Comparison of ENCODE assay signal across 21 mouse cellular contexts in the genomic region with DNA sequence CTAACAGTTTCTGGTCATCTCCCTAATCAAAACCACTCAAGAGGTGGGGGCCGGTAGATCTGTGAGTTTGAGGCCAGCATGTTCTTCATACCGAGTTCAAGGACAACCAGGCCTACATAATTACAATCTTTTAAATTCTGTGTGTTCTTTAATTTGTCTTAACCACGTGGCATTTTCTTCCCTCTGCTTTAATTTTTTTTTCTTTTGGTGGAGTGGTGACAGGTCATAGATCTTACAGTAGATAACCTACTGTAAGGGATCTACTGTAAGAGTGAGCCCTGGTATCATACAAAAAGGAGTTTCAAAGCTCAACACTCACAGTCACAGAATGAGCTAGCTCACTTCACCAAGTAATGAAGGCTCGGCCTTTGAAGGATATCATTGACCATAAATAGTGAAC. TPM values are rescaled to one million over a fixed set of nuclear protein-coding genes. Genes with fewer than 3 reads are reported as not detected.
DNase-seq lines count a peak whose midpoint lies in the region; ATAC-seq and TF ChIP-seq lines count a peak whose summit lies in the region.
"Had no signal": no experiment of that assay in that cellular context is flagged by ENCODE, and none has a peak within 500 bp of the region (broad histone marks: within the 10 kb centered on the region; RNA-seq: fewer than 3 reads in every experiment).

No protein-coding gene starts in this region.

- no peaks in the 10 kb centered on the region for H3K36me3 ChIP-seq in heart, postnatal 0 days (replicated peaks; ENCODE audit: control insufficient read depth, insufficient read depth, low read length)
- H3K36me3 ChIP-seq in CH12.LX (replicated peaks in 1 of 2; ENCODE audit: control insufficient read depth in 1 of 2, insufficient read depth in 1 of 2, low read length in 1 of 2) = peaks cover 0 to 10% of the 10 kb centered on the region in 2 experiments
- peaks cover 6% of the 10 kb centered on the region; the same call in 1 of the 2 replicates for H3K36me3 ChIP-seq in liver, postnatal 0 days (replicated peaks; ENCODE audit: insufficient read depth, low read length)
- H3K36me3 ChIP-seq in embryonic facial prominence, embryonic 10.5 days (replicated peaks) = no peaks in the 10 kb centered on the region
- H3K36me3 ChIP-seq: forebrain, embryonic 10.5 days; limb, embryonic 10.5 days; limb, embryonic 15.5 days; lung, embryonic 15.5 days; neural tube, embryonic 12.5 days had no signal

- dilution Hi-C loops in CH12.LX (cut with MboI; ENCODE audit: extremely low pct_ligation_motif_present, extremely low pct_unique_long_range_greater_than_20kb, low sequenced_read_pairs) = no loop called here

- H3K9ac ChIP-seq in heart, postnatal 0 days (replicated peaks; ENCODE audit: low read depth, low read length) = no peak overlapping the region
- no peak overlapping the region for H3K9ac ChIP-seq in CH12.LX (ENCODE audit: insufficient read depth, low read depth)
- H3K9ac ChIP-seq in liver, postnatal 0 days (replicated peaks) = no peak overlapping the region
- H3K9ac ChIP-seq: limb, embryonic 15.5 days; lung, embryonic 15.5 days; neural tube, embryonic 12.5 days had no signal

- no peak for TF ChIP-seq POLR2A in CH12.LX (IDR thresholded peaks at IDR 0.05; ENCODE audit: low read depth, low read length)

- TF ChIP-seq EP300 in heart, postnatal 0 days (IDR thresholded peaks at IDR 0.05; ENCODE audit: low read depth) = no peak
- no peak for TF ChIP-seq EP300 in CH12.LX (IDR thresholded peaks at IDR 0.05; ENCODE audit: low read length)
- no peak for TF ChIP-seq EP300 in liver, postnatal 0 days (IDR thresholded peaks at IDR 0.05; ENCODE audit: low read depth)

- DNase-seq in heart, postnatal 0 days (ENCODE audit: low spot score) = no peak
- no peak for DNase-seq in heart, postnatal 14 days
- no peak for DNase-seq in CH12.LX (ENCODE audit: extremely low read depth)
- no peak for DNase-seq in liver, postnatal 0 days
- DNase-seq in right cerebral cortex, postnatal 4 days = no peak
- no peak for DNase-seq in embryonic facial prominence, embryonic 10.5 days (ENCODE audit: low spot score)
- DNase-seq: adrenal gland, postnatal 36 days; cerebellum, adult 2 months; cerebellum, postnatal 25 days; kidney, adult 9 months; kidney, postnatal 10 days; layer of hippocampus, postnatal 36 days had no signal

- H3K27me3 ChIP-seq in heart, postnatal 0 days (ENCODE audit: control insufficient read depth, insufficient read depth, low read length) = no peaks in the 10 kb centered on the region
- H3K27me3 ChIP-seq in CH12.LX (replicated peaks) = no peaks in the 10 kb centered on the region
- no peaks in the 10 kb centered on the region for H3K27me3 ChIP-seq in liver, postnatal 0 days (ENCODE audit: insufficient read depth, low read length)
- no peaks in the 10 kb centered on the region for H3K27me3 ChIP-seq in embryonic facial prominence, embryonic 10.5 days (replicated peaks; ENCODE audit: low read depth, poor library complexity, severe bottlenecking)
- H3K27me3 ChIP-seq: limb, embryonic 15.5 days; lung, embryonic 15.5 days; neural tube, embryonic 12.5 days had no signal

- 45% methylated on average over 4 of the region's 4 CpGs for WGBS in heart, postnatal 0 days
- 54% methylated on average over 4 of the region's 4 CpGs for WGBS in liver, postnatal 0 days (ENCODE audit: insufficient replicate concordance)
- WGBS in embryonic facial prominence, embryonic 10.5 days = 85% methylated on average over 4 of the region's 4 CpGs

- ATAC-seq in heart, postnatal 0 days (ENCODE audit: insufficient read depth, low read depth) = no peak
- ATAC-seq in liver, postnatal 0 days = no peak
- ATAC-seq: forebrain, embryonic 16.5 days; midbrain, embryonic 16.5 days had no signal

- H3K79me2 ChIP-seq in CH12.LX (replicated peaks; ENCODE audit: control insufficient read depth, extremely low read depth, insufficient read depth, poor library complexity, severe bottlenecking) = peaks cover 71% of the 10 kb centered on the region

- in situ Hi-C loops in CH12.LX (cut with MboI; ENCODE audit: low pct_ligation_motif_present, low pct_unique_long_range_greater_than_20kb, low sequenced_read_pairs) = no loop called here

- TF ChIP-seq RAD21 in CH12.LX (IDR thresholded peaks at IDR 0.05; ENCODE audit: low read depth, low read length) = no peak

- TF ChIP-seq CTCF in heart, postnatal 0 days (IDR thresholded peaks at IDR 0.05; ENCODE audit: low read depth) = no peak
- no peak for TF ChIP-seq CTCF in CH12.LX (conservative IDR thresholded peaks at IDR 0.05 in 1 of 2, IDR thresholded peaks at IDR 0.05 in 1 of 2; ENCODE audit: low read depth in 2 of 2, low read length in 2 of 2)
- no peak for TF ChIP-seq CTCF in liver, postnatal 0 days (IDR thresholded peaks at IDR 0.05; ENCODE audit: low read depth)

- H3K4me1 ChIP-seq in heart, postnatal 0 days (ENCODE audit: control insufficient read depth, insufficient read depth) = peaks cover 14% of the 10 kb centered on the region
- H3K4me1 ChIP-seq in CH12.LX (ENCODE audit: control insufficient read depth in 1 of 2, insufficient read depth in 2 of 2) = peaks cover 5 to 66% of the 10 kb centered on the region in 2 experiments; a peak in 3 of 4 replicates
- peaks cover 2% of the 10 kb centered on the region; the same call in 1 of the 2 replicates for H3K4me1 ChIP-seq in brown adipose tissue, adult 24 weeks (ENCODE audit: control insufficient read depth, insufficient read depth, insufficient read length, low read length)
- H3K4me1 ChIP-seq in liver, postnatal 0 days (ENCODE audit: insufficient read depth) = peaks cover 58% of the 10 kb centered on the region
- H3K4me1 ChIP-seq in embryonic facial prominence, embryonic 10.5 days = peaks cover 21% of the 10 kb centered on the region

- no peaks in the 10 kb centered on the region for H3K9me3 ChIP-seq in heart, postnatal 0 days (replicated peaks; ENCODE audit: control insufficient read depth, low read length)
- H3K9me3 ChIP-seq in CH12.LX (replicated peaks; ENCODE audit: low read length) = no peaks in the 10 kb centered on the region
- H3K9me3 ChIP-seq in liver, postnatal 0 days (ENCODE audit: low read length) = no peaks in the 10 kb centered on the region
- no peaks in the 10 kb centered on the region for H3K9me3 ChIP-seq in embryonic facial prominence, embryonic 10.5 days
- H3K9me3 ChIP-seq: forebrain, embryonic 10.5 days; limb, embryonic 10.5 days; limb, embryonic 15.5 days; lung, embryonic 15.5 days; neural tube, embryonic 12.5 days had no signal

- 0 out of 2 replicates have a peak overlapping the region, but pooled peaks have one; percentile 38 for H3K4me2 ChIP-seq in heart, postnatal 0 days (ENCODE audit: low read depth, low read length)
- H3K4me2 ChIP-seq in CH12.LX (ENCODE audit: insufficient read depth, low read depth, poor library complexity, severe bottlenecking) = 0 out of 2 replicates have a peak overlapping the region, but pooled peaks have one; percentile 37
- peak overlapping the region; percentile 92 for H3K4me2 ChIP-seq in liver, postnatal 0 days (ENCODE audit: low read depth, low read length)
- H3K4me2 ChIP-seq: limb, embryonic 15.5 days; lung, embryonic 15.5 days; midbrain, embryonic 11.5 days; neural tube, embryonic 12.5 days had no signal

- no peak overlapping the region for H3K4me3 ChIP-seq in heart, postnatal 0 days (ENCODE audit: low read depth, low read length)
- no peak overlapping the region for H3K4me3 ChIP-seq in CH12.LX (replicated peaks in 1 of 3; ENCODE audit: low read depth in 2 of 3, low read length in 2 of 3, poor library complexity in 1 of 3)
- H3K4me3 ChIP-seq in brown adipose tissue, adult 24 weeks (ENCODE audit: insufficient read depth, low read depth, low read length) = peak overlapping the region; percentile 14; the same call in 1 of the 2 replicates
- no peak overlapping the region for H3K4me3 ChIP-seq in liver, postnatal 0 days (ENCODE audit: low read depth, low read length)
- H3K4me3 ChIP-seq in embryonic facial prominence, embryonic 10.5 days = no peak overlapping the region
- H3K4me3 ChIP-seq: forebrain, embryonic 10.5 days; limb, embryonic 10.5 days; limb, embryonic 15.5 days; lung, embryonic 15.5 days; neural tube, embryonic 12.5 days had no signal

- H3K27ac ChIP-seq in heart, postnatal 0 days (ENCODE audit: low read depth) = no peak overlapping the region
- H3K27ac ChIP-seq in CH12.LX (ENCODE audit: insufficient read depth, low read depth) = 0 out of 2 replicates have a peak overlapping the region, but pooled peaks have one; percentile 27
- H3K27ac ChIP-seq in brown adipose tissue, adult 24 weeks (replicated peaks; ENCODE audit: low read depth, low read length) = peak overlapping the region; percentile 13; the same call in 1 of the 2 replicates
- H3K27ac ChIP-seq in liver, postnatal 0 days (ENCODE audit: low read depth) = peak overlapping the region; percentile 46; the same call in 1 of the 2 replicates
- no peak overlapping the region for H3K27ac ChIP-seq in embryonic facial prominence, embryonic 10.5 days (replicated peaks)
- H3K27ac ChIP-seq: forebrain, embryonic 10.5 days; limb, embryonic 10.5 days; limb, embryonic 15.5 days; lung, embryonic 15.5 days; neural tube, embryonic 12.5 days had no signal

- intact Hi-C loops in heart, postnatal 14 days (cut with DNase I) = no loop called here

TF ChIP-seq in CH12.LX, 34 proteins besides CTCF, POLR2A, EP300 and RAD21 (continues in another document):
- TF ChIP-seq CHD1 (IDR thresholded peaks at IDR 0.05; ENCODE audit: low read depth, low read length) (no peak), HCFC1 (IDR thresholded peaks at IDR 0.05; ENCODE audit: low read depth, low read length) (no peak), TCF12 (IDR thresholded peaks at IDR 0.05; ENCODE audit: low read depth, low read length) (no peak), UBTF (IDR thresholded peaks at IDR 0.05; ENCODE audit: low read depth, low read length) (no peak), PAX5 (IDR thresholded peaks at IDR 0.05; ENCODE audit: low read length) (no peak), POLR2AphosphoS2 (IDR thresholded peaks at IDR 0.05; ENCODE audit: low read depth, low read length) (no peak), MXI1 (IDR thresholded peaks at IDR 0.05; ENCODE audit: low read depth, low read length) (no peak), MEF2A (IDR thresholded peaks at IDR 0.05; ENCODE audit: borderline replicate concordance, low read depth, low read length) (no peak), JUN (IDR thresholded peaks at IDR 0.05; ENCODE audit: insufficient read depth, low read depth, low read length) (no peak)

RNA-seq across cellular contexts. Expression of a gene that starts 4.6 kb away (rescaled TPM):
- 213 and 255 TPM in 2 replicates for total RNA-seq in heart, postnatal 0 days (2014; rRNA removed; ENCODE audit: low replicate concordance)
- 73.4 and 104 TPM in 2 replicates for polyA plus RNA-seq in heart, postnatal 0 days (2015; fragmentation: Nextera tagmentation; extraction: Ambion mirVana)
- 100 to 1,000 TPM; 153 to 157 TPM for total RNA-seq in heart, postnatal 14 days (2021)
- total RNA-seq in CH12.LX (2012; rRNA removed) (60.3 and 80.5 TPM in 2 replicates), CH12.LX (2014; rRNA removed) (192 and 199 TPM in 2 replicates)
- polyA plus RNA-seq in CH12.LX (2012; ENCODE audit: insufficient read length, low read depth) = 95.5 and 97.5 TPM in 2 replicates
- polyA plus RNA-seq in brown adipose tissue, adult 24 weeks (2012; ENCODE audit: insufficient read depth, insufficient read length, missing spikeins) = 185 and 208 TPM in 2 replicates
- 62.7 and 69.6 TPM in 2 replicates for polyA plus RNA-seq in liver, postnatal 0 days (2015; fragmentation: Nextera tagmentation; extraction: Ambion mirVana)
- 45.9 and 49.6 TPM in 2 replicates for polyA plus RNA-seq in embryonic facial prominence, embryonic 10.5 days (2016; fragmentation: Nextera tagmentation; extraction: Ambion mirVana)

Comparison
In these comparisons a context has a peak if more than half of its experiments do, and no peak if none do; other contexts are left out.
1. H3K27ac ChIP-seq: peak in CH12.LX (single experiment), brown adipose tissue, adult 24 weeks (single experiment) and liver, postnatal 0 days (single experiment); none in heart, postnatal 0 days (single experiment) and embryonic facial prominence, embryonic 10.5 days (single experiment).
2. H3K4me2 ChIP-seq: peak in every context shown above with its lines; median percentile 92 in liver, postnatal 0 days; 38 in heart, postnatal 0 days; 37 in CH12.LX.